Mouse (Mus musculus) monocyte, adult 5-6 weeks (primary cell): ENCODE data around the gene Fv1. TPM values are rescaled to one million over a fixed set of nuclear protein-coding genes. Genes with fewer than 3 reads are reported as not detected.

Experiments used
- ATAC-seq: fragments of 153-309, 156-312 bp; replicated peaks from 2 replicates; pipeline ENCODE4 v1.8.0; 2017; ENCODE audit warnings: mild to moderate bottlenecking; ENCODE audit not compliant: low TSS enrichment, insufficient number of reproducible peaks, severe bottlenecking, poor library complexity, low FRiP score
- total RNA-seq: library from RNA; stranded (forward); fragments of 200-1000, 200-491, 200-594 nt; gene quantifications from 3 replicates; pipeline ENCODE4 v1.2.3, GENCODE M21; 2017

Fv1 gene
- total RNA-seq, 1 experiment from 2014 or later: 15.1 TPM

GRCm38 (mm10) chr4:147879865-147880264 lies 11.1 kb downstream of the Fv1 start:
- ATAC-seq: no peak

DNA sequence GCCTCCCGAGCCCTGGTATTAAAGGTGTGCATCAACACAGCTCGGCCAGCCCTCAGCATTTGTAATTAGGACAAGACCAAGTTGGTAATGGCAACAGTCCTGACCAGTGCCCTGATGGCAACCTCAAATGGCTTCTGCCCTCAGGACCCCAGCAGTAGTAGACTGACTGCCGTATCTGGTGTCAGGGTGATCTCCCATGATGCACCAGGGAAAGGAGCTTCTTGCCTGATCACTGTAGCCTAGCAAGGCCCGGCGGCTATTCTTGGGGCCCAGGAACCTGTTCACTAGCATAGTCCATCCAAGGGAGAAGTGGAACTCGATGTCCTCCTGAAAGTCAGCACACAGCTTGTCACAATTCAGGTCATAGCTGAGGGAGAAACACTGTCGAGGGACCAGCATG lies 13.0 kb downstream of the Fv1 start:
- ATAC-seq: no peak

GRCm38 (mm10) chr4:147883041-147883440 lies 14.3 kb downstream of the Fv1 start:
- no peak for ATAC-seq

GRCm38 (mm10) chr4:147884138-147884537 lies 15.4 kb downstream of the Fv1 start:
- ATAC-seq: no peak

DNA sequence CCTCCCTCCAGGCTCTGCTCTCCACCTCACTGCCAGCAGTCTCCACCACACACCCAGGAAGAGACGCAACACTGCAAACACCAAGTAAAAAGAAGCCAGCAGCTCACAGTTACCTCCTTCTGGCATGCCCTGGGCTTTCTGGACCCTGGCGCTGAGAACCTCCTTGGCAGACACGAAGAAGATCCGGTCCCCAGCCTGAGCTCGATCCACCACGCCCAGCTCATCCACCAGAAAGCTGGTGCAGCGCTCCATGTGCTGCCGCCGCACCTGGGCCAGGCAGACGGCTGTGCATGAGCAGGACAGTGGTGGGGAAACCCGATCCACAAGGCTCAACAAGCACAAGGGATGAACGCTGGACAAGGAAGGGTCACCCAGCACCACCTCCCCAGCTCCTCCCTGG lies 17.4 kb downstream of the Fv1 start:
- ATAC-seq: no peak

DNA sequence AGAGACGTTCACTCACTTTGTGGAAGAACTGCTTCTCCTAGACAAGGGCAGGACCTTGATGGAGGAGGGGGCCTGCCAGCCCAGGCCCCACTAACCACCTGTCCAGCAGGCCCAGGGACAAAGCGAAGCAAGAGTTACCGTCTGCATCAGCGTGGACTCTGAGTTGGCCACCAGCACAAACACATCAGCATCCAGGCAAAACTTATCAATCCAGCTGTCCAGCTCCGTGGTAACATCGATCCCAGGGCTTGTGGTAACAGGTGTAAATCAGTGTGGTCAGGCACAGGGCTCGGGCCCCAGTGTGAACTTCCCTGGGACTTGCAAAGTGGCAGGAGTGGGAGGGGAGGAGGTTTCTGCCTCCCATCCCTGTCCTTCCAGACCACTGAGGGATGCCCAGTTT lies 18.5 kb downstream of the Fv1 start:
- ATAC-seq: no peak

- no peak for ATAC-seq
Observed at GRCm38 (mm10) chr4:147888237-147888636, 19.5 kb downstream of the Fv1 start.

DNA sequence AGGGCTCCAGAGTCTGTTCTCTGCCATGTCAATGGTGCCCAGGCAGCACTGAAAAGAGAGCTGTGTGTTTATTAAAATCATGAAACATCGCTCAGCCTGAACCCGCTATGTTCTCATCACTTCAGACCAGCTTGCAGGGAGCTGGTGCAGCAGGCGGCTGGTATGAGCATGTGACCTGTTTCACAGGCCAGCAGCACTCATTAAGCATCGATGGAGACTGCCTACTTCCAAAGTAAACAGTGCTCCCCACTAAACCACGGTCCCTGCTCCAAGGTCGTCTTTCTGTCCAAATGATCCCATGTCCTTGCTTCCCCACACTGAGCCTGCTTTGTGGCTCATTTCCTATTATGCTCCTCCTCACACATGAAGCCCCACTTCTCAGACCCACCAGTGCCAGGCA lies 21.6 kb downstream of the Fv1 start:
- ATAC-seq: no peak

DNA sequence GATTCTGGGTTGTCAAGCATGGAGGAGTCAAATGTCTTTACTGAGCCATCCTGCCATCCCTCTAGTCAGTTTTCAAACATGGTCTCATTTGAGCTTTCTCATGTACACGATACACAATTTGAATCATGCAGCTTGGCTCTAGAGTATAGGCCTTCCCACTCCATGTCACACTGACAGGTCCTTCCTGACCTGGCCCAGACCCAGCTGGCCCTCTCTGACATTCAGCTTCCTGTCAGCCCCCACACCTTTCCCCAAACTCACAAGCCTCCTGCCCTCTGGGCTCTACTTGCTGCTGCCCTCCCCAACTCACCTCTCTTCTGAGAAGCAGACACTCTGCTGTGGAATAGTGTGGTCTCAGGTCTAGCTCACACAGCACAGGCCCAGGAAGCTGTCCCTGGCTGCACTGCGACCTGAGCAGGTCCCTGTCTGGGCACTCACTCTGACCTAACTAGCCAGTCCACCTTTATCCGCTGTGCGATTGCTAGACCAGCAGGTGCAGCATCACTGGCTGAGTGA lies 27.1 kb downstream of the Fv1 start:
- ATAC-seq: no peak

DNA sequence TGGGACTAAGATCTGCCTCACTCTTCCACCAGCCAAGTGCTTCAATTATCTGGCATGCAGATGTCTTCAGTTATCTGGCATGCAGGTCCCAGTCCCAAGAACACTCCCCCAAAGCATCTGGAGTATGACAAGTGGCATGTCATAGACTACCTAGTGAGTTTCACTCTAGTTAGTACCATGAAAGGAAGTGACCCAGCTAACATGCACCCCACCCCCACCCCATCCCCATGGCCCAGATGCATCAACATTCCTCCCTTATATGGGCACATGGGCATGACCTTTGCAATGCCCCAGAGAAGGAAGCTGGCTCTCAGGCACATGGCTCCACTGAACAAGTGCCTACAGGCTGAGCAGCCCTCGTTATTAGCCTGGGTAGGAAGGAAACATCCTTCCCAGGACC lies 27.6 kb downstream of the Fv1 start:
- ATAC-seq: no peak

DNA sequence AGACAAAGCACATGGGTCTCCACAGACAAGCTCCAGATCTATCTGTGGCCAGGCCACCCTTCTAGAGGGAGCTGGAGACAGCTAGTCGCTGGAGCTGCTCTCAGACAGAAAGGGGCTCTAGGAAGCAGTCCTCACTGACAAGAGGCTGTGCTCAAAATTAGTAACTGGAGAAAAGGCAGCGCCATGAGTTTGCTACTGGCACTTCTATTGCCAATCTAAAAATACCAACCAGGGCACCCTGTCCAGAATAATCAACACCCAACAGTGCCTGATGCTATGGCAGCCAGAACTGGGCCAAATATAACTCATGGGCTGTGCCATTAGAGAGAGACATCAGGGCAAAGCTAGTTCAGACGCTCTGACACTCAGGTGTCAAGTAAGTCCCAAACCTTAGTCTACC lies 28.6 kb downstream of the Fv1 start:
- ATAC-seq: no peak

DNA sequence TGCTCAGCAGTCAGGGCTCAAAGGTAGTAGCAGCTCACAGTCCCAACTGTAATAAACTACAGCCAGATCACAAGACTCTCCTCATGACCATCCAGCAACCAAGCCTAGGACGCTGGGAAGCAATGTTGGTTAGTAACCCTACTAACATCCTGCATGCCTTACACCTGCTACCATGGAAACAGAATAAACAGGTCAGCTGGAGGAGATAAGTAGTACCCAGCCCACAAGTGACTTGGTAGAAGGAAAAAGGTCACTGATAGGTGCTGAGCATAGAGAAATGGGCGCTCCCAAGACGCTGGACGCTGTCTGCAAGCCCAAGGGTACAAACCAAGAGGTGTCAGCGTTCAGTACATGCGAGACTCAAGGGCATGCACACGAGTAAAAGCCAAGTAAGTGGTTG lies 31.7 kb downstream of the Fv1 start:
- ATAC-seq: no peak

DNA sequence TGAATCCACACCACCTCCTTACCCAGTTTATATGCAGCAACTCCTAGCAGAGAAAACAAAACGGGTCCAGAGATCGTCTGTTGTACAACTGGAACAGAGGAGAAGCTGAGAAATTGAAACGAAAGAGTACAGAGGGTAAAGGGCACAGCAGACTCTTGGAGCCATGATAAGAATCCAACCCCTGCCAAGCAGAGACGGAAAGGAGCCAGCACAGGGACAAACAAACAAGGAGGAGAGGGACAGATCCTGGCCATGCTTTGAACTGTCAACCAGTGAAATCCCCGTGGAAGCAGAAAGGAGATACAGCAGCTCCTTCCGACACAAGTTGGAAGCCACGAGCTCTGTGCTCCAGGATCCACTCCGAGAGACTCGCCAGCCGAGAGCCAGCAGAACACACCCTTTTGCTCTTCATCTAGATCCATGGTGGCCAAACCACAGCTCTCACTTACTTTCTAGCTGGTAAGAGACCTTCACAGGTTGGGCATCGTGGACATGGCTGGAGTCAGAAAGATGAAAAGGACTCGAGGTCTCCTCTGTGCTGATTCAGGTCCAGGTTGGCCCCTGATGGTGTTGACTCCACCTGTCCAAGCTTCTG lies 34.2 kb downstream of the Fv1 start:
- ATAC-seq: no peak

- no peak for ATAC-seq
Observed at GRCm38 (mm10) chr4:147903601-147904000, 34.8 kb downstream of the Fv1 start.

DNA sequence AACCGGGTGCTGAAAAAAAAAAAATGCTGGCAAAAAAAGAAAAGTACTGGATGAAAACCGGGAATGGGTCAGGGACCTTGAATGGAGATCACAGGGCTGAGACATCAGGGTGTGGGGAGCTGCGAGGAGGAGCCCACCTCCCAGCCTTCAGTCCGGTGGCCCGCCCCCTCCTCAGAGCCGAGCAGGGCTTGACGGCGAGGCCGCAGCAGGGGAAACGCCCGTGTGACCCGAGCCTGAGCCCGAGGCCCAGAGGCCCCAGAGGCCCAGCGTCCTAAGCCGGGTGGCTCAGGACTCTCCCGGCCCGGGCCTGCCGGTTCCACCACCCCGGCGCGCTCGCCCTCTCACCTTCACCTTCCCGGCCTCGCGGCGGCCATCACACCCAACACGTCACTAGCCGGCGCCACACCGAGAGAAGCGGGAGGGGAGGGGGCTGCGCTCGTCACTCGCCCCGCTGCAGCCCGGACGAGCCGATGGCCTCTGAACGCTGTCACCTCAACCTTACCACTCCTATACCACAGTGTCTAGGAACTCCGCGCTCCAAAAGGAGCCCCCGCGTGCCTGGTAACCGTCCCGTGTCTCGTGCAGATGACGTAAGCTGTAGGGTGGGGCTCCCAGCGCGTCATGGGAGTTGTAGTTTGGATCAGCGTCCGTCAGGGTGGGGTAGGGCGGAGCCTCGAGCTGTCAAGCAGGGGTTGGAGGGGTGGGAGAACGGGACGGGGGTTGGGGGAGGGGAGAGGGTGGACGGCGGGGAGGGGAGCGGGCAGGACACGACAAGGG lies 35.7 kb downstream of the Fv1 start, which contains the start of gene Mfn2:
Gene Mfn2, minus strand, starts transcription at position 392 of the 777 bp plus-strand sequence.
- ATAC-seq: peak; percentile 89

DNA sequence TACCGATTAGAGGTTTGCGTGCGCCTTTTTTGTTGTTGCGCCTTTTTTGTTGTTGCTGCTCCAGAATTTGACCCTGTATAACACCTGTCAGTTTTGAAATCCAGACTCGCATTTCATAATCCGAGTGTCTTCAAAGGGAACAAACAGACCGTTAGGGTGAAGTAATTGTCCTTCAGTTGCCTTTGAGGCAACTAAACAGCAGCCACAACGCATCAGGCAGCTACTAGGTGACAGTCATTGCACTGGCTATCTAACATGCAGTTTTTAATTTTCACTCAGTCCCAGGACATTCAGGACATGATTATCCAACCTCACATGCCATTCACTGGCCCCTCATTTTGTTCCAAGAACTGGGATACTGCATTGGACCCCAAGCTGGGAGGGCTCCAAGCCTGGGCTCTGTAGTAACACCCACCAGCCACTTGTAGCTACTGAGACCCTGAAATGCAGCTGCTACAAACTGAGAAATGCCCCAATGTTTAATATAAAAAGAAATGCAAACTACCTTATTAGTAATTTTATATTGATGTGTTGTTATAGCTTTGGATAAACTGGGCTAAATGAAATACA lies 36.4 kb downstream of the Fv1 start:
- ATAC-seq: no peak

- ATAC-seq: no peak
Observed at GRCm38 (mm10) chr4:147906230-147906629, 37.5 kb downstream of the Fv1 start.

- ATAC-seq: no peak
Observed at GRCm38 (mm10) chr4:147909486-147909885, 40.7 kb downstream of the Fv1 start.

- ATAC-seq: peak; percentile 36; the same call in 1 of the 2 replicates
Observed at GRCm38 (mm10) chr4:147918459-147919121, 49.8 kb downstream of the Fv1 start.
